Mouse (Mus musculus): ENCODE measurements around the gene Atp6v1d.

Gene Atp6v1d

GRCm38 (mm10) chr12:78790791-78791190, 70.6 kb downstream of the Atp6v1d start:
- no peak for DNase-seq
